Mouse (Mus musculus) layer of hippocampus, postnatal 36 days (tissue): ENCODE measurements around the gene Map3k5. TPM values are rescaled to one million over a fixed set of nuclear protein-coding genes. Genes with fewer than 3 reads are reported as not detected.

Source experiments
- DNase-seq, 2 experiments: peaks; one replicate each; pipeline ENCODE4 v3.0.0; 2022
- total RNA-seq, 2 experiments: library from RNA; stranded (reverse); gene quantifications; 2 replicates each; pipeline ENCODE4 v1.2.3; 2021

Map3k5 gene
- total RNA-seq, 2 experiments from 2014 or later = 29.2 to 31.0 TPM

DNA sequence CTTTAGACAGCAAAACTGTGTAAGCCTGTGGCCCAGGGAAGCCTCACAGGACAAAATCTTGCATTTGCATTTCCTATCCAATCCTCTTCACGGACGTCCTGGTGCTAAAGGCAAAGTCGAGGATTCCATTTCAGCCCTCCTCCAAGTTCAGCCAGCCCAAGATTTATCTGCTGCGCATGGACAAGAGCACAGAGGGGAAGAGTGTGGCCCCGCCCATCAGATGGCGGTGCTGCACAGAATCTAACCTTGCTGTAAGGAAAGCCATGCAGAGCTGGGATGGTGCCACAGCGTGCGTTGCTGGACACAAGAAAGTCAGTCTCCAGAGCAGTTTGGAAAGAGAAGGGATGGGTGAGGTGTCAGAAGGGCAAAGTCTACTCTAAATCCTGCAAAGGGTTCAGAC, 226.6 kb downstream of the Map3k5 start:
- DNase-seq = no peak

DNA sequence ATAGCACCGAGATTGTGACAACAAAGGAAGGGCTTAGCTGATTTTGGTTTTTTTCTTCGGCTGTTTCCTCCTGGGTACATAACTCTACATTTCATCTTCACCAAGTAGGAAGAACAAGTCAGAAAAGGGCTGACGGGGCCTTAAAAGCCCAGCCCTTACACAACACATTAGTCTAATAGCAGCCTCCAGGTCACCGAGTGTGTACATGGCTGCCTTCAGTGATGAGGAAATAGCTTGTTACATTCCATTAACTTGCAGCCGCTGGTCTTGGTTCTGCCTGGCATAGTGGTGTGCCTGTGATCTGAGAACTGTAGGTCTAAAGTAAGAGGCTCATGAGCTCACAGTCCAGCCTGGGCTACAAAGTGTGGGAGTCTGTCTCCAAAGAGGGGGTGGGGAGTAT, 230.5 kb downstream of the Map3k5 start:
- DNase-seq = no peak

DNA sequence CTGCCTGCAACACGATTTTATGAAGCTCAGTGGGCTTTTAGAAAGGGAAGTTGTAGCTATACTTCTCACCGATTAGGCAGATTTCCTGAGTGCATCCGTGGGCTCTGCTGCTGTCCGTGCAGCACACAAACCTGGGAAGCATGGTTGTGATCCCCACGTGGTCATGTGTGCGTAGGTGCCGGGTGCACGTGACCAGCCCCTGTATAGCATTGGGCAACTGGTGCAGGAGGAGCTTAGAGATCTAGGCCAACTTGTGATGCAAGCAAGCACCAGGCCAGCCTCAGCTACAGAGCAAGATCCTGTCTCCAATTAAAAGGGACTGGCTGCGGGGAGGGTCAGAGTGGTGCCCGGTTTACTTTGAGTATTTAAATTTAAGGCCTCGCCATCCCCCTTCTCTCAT, 232.5 kb downstream of the Map3k5 start:
- DNase-seq = no peak

DNA sequence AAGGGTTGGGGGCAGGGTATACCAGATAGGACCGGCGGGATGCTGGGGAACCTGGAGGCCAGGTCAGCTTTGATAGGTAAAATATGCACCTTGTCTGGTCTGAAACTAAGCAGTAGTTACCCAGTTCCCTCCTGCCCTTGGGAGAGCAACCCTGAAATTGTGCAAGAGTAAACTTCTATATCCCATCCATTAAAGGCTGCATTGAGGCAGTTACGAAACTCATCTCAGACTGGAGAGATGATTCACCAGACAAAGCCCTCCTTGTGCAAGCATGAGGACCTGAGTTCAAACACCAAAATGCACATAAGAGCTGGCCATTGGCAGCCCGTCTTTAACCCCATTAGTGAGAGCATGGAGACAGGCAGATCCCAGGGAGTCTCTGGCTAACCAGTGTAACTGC, 233.2 kb downstream of the Map3k5 start:
- DNase-seq = no peak

DNA sequence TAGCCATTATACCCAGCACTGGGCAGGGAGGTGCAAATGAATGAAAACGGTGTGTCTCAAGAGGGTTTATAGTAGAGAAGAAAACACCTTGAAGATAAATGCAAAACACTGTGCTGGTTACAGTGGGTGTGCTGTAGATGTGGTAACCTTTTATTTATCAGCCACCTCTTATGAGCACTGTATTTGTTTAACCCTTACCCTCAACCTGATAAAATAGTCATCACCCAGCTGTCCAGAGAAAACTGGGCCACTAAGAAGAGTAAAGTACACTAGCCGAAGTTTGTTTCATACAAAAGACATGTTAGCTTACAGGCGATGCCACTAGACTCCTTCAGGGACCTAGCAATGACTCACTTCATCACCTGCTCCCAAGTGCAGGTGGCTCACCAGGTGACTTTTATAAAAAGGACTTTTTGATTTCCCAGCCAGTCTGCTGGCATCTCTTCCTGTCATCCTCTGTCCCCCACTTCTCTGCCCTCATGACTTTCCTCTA, 235.0 kb downstream of the Map3k5 start:
- no peak for DNase-seq

DNA sequence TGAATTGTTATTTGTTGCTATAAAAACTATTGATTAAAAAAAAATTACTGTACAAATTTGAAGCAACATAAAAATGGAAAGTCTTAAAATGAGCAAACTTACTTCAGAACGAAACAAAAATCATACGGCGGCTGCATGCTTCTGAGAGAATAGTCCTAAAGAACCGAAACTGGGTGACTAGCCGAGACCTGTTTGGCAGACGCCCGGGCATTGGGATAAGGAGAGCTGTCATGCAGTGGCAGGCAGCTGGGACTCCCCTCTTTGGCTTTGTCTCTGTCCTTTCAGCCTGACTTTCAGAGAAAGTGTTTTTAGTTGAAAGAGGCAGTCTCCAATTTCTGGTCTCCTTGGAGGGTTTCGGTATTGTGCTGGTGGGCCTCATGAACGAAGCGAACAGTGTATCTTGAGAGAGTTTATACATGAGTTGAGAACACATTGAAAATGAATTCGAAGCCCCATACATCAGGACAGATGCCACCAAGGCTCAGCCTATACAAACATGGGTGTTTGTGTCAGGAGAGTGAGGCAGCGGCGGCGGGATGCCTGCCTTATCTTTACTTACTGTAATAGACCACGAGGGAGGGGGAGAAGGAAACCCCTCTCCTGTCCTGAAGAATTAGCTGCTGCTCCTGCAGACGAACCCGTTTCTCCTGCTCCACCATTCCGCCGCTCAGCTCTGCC, 235.8 kb downstream of the Map3k5 start:
- DNase-seq = peak in 1 of 2 experiments; percentile 17

DNA sequence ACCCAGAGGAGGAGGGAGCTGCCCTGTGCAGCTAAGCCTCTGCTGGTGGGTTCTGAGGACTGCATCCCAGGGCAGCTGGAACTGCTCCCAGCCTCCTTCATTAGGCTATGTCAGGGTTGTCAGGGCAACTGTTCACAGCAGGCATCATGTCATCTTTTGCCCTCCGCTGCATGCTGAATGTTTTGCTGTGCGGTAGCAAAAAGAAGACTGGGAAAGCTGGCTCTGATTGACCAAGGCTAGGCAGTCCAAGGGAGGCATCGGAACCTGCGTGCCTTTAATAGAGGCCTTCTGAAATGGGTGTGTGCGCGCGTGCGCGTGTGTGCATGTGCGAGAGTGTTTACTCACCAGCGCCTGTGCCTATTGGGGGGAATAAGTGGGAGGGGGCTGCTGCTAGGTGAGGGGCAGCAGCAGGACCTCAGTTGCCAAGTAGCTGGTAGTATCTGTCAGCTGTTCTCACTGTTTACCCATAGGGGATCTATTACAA, 236.4 kb downstream of the Map3k5 start:
- peak; percentile 84 to 86 for DNase-seq

DNA sequence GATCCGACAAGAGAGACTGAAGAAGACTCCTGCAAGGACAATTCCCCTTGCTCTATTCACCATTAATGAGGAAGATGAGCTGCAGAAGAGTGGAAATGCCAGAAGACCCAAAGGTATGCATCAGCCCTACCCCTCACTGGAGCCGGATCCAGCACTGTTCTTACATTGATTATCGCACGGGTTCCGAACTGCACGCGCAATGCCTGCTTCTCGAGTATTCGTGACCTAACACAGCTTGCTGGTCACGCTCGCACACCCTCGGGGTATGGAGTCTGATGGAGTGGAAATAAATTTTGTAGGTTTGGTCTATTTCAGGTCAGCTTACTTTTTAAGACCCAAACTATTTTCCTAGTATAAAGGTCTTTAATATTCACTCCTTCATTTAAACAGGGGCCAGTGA, 236.9 kb downstream of the Map3k5 start:
- peak in 1 of 2 experiments; percentile 31 for DNase-seq

DNA sequence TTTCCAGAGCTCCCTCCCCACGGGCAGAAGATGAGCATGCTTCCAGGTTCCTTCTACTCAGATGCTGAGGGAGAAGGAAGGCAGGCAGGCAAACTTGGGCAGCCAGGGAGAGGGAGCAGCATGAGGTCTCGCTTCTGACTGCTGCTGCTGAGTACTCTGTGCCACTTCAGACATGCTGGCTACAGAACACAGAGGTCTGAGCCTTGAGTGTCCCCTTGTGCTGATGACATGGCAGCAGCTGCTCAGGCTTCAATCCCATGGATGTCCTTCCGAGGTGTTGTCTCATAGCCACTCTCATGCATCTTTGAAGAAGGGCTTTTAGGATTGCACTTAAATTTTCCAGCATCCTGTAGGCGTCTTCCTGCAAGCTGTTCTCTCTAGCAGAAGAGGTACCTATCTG, 237.5 kb downstream of the Map3k5 start:
- peak; percentile 33 to 37 for DNase-seq

DNA sequence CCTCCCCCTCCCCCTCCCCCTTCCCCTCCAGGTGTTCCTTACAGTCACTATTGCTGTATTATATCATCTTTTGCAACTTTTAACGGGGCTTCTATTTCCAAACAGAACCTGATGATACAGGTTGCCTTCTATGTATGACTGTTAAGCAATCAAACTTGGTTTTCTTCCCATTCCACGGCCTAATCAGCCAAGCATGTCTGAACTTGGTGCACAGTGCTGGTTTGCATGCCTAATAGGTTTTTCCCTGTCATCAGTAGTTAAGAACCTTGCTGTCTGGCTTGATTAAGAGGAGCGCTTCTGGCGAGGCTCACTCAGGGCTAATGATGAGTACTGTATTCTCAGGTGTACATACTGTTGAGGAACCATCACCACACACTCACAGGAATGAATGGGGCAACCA, 239.5 kb downstream of the Map3k5 start:
- no peak for DNase-seq

DNA sequence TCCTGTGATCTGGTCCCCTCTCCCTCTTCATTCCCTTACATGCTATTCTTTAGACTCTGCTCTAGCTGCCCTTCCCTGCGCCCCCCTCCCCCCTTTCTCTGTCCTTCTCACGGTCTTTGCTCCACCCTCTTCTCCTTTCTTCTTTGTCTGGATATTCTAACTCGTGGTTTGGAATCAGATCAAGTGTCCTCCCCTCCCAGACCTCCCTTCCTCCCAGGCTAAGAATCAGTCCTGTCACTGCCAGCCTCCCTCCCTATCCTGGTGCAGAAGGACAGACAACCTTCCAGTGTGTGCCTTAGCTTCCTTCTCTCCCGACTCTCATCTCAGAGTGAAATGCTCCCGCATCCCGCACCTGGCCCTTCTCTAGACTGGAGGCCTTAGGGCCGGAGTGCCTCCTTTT, 241.8 kb downstream of the Map3k5 start:
- DNase-seq = no peak

DNA sequence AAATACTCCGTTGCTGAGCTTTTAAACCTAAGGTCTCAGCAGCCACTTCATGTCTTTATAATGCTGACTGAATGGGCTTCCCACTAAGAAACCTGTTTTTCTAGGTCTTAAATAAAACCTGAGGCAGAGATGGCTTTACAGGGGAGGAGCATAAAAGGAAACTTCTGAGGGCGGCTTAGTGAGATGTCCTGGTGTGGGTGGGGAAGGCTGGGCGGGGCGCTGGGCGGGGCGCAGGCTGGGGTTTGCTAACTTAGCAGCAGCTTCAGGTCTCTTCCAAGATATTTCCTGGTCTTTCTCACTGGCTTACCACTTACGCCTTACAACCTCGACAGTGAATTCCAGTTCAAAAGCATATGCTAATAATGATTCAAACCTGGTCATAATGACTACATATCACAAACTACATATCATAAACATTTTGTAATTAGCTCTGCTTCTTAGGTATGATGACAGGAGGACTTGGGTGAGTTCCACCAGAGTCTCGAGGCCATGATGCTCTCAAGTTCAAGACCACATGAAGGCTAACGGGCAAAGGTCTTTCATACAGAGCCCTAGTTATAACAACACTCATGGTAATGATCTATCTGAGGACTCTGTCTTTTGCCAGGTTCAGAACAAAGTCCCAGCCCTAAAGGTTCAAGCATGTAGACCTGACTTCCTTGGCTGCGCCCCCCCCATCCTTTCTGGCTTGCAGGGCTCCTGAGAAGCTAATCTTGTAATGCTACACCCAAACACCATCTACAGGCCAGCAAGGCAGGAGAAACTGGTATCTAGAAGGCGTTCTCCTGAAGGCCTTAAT, 244.7 kb downstream of the Map3k5 start:
- no peak for DNase-seq

DNA sequence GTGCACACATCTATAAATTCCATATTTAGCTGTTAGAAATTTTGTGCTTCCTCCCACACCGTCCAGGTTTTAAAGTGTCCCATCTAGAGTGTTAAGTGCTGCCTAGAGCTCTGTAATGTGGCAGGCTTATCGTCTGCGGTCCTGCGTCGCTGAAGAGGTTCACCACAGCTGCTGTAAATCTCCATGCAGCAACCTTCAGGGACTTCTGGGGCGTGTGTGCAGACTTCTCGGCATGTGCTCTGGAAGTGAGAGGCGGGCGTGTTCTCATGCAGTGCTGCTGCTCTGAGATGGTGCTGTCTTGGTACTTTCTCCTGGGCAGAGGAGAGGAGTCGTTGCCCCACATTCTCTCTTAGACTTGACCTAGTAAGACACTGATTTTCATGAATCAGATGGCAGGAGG, 246.9 kb downstream of the Map3k5 start:
- no peak for DNase-seq

DNA sequence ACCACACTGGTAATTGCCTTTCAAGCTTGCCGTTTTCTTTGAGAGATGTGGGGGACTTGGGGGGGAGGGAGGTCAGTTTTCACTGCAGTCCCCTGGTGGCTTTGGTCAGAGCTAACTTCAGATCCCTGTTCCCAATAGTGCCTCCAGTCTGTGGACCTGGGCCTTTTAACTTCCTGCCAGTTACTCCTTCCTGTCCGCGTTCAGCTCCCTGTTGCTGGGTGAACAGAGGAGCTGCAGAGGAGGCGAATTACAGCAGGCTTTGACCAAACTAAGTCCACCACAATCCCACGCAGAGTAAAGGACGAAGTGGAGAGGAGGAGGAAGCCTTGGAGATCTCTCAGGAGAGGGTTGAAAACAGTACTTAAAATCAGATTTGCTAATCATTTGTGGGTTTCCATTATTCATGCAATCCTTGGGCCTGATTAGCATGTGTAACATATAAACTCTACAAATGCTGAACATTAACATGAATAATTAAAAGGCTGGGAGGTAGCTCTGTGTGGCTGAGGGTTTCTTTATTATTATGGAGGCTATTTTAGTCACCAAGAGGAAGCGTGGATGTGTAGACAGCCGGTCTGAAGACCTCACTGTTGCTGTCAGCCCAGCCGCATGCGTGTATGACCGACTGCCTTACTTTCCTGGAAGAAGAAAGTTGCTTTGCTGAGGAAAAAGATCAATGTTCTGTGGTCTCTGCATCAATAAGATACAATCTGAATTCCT, 247.6 kb downstream of the Map3k5 start:
- no peak for DNase-seq

DNA sequence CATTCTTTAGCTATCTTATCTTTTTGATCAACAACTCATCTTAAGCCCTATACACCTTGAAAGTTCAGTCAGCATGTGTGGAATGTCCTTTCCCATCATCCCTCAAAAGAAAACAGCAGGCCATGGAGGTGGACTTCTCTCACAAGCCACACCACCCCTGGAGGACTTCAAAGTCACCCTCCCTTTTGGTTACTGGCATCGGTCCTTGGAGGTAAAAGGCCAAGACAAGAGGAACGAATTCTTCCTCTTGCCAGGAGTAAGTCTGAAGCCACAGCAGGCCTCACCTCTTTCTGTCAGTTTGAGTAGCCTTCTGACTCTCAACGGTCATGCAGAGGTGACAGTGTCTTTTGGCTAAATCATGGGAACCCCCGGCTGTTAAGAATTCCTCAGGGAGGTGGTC, 250.1 kb downstream of the Map3k5 start:
- DNase-seq = no peak

DNA sequence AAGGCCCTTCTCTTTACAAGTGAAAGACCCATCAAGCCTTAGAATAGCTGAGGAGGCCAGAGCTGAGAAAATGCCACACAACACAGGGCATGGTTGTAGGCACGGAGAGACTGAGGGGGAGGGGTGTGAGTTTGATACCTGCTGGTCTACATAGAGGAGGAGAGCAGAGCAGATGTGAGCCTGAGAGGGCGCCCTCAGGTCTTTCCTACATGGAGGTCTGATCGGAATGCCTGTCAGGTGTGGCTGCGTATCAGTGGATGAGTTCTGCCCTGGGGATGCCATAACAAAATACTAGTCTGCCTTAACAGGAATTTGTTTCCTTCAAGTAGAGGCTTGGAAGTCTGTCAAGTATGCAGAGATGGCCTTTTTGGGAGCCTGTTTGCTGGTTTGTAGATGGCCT, 251.0 kb downstream of the Map3k5 start:
- DNase-seq = no peak

DNA sequence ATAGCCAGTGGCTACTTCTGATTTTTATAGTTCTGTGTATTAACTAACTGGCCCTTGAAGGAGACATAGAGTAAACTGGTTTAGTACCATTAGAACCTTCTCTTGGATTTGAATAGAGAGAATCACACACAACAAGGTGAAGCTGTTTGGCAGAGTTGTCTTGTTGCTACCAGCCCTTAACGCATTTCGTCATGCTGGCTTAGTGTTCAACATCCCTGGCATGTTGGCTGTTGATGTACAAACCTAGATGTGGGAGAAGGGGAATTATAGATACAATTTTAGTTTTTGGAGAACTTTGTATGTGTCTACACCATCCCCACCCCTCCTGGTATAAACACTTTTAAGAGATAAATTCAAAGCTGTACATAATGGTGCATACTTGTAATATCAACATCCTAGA, 251.5 kb downstream of the Map3k5 start:
- DNase-seq = no peak

DNA sequence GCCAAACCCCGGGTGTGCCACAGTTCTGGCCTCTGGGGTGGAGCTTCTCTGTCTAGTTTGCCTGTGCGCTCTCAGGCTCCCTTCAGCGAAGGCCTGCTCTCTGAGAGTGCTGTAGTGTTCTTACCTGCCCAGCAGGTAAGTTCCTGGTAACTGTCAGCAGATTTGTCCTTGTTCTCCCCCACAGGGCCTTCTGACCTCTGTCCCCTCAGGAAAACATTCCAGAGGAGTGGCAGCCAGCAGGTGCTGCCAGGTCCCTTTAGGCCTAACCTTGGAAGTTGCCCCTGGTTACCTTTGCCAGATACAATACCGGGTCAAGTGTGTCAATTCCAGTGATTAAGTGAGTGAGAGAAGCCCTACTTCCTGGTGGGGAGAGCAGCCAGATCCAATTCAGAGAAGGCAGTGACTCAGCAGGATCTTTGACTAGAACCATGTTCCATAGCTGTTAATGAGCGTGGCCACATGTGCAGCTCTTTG, 252.6 kb downstream of the Map3k5 start:
- DNase-seq = no peak

DNA sequence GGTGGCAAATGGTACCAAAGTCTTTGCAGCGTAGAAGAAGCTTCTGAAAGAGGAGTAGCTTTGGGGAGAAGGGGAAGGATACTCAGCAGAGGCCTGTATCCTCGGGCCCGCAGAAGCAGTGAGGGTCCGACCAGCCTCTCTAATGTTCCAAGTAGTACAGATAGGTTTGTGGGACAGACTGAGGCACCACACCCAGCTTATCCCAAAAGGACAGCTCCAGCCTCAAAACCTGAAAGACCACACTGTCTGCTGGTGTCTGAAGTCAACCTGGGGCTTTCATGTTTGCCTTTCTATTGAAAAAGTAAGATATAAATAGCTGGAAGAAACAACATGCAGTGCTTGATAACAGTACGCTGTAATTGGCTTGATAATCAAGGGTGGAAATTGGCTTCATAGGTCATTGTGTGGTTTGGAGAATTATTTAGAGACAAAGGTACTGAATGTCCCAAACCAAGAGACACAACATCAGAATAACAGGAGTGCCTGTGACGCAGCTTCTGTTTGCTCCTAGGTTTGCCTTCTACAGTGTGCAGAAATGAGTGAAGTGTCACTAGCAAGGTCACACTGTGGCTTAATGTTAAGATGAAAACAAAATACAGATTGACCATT, 256.0 kb downstream of the Map3k5 start:
- no peak for DNase-seq
